Mouse (Mus musculus): ENCODE results near the gene Map7d2.

Gene Map7d2

DNA sequence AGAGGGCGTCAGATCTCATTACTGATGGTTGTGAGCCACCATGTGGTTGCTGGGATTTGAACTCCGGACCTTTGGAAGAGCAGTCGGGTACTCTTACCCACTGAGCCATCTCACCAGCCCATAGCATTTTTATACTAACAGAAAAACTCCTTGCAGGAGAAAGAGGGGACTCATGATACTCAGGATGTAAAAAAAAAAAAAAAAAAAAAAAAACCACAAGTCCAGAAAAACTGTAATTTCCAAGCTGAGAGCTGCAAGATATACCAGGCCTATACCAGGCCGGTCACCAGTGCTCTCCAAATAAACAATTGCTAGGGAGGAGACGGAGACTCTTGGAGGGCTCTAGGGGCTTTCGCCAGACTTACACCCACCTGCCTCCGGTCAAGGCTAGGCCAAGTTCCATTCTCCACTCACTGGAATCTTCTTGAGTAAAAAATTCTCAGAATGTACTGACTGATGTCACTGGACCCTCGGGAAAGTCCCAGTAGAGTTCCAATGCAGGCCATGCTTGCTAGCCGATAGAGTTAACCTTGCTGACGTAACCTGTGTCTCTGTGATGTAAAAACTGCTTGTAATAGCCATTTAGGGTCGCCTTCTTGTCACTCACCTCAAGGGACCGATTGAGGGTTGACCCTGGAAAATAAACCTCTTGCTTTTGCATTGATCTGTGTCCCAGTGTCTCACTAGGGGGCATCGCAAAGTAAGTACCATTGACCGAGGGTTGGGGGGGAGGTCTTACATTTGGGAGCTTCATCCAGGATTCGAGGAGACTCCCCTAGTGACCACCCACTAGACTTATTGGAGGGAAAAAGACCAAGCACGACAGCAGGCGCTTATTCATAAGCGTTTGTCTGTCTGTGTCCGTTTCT lies 95.7 kb downstream of the Map7d2 start:
- no peak for DNase-seq (ENCODE audit: low spot score)

DNA sequence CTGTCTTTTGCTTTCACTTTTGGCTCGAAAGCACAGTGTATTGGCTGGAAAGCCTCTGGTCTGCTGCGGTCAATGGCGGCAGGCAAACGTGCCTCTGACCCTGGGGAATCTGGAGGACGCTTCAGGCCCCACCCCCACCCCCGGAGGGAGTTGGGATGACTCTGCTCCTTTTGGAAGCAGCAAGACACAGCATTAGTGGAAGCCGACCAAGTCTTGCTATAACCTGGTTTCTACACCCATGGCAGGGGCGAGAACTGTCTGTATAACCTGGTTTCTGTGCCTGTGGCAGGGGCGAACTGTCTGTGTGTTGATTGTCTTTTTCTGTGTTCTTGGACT lies 96.3 kb downstream of the Map7d2 start:
- no peak for DNase-seq (ENCODE audit: low spot score)

DNA sequence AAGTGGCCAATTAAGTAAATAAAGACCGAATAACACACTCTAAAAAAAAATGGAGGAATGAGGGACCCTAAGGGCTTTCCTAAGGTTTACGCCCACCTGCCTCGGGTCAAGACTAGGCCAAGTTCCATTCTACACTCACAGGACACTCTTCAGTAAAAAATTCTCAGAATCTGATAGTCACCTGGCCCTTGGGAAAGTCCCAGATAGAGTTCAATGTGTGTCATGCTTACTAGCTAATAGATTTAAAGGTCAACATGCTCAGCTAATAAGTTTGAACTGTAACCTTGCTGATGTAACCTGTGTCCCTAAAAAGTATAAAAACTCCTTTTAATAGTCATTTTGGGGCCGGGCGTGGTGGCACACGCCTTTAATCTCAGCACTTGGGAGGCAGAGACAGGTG lies 101.2 kb downstream of the Map7d2 start:
- no peak for DNase-seq (ENCODE audit: low spot score)

GRCm38 (mm10) chrX:159521780-159522179 lies 107.4 kb downstream of the Map7d2 start:
- DNase-seq (ENCODE audit: low spot score): no peak

- DNase-seq (ENCODE audit: low spot score): no peak
Measured at GRCm38 (mm10) chrX:159522651-159523050, 108.3 kb downstream of the Map7d2 start.

- DNase-seq (ENCODE audit: low spot score): no peak
Measured at GRCm38 (mm10) chrX:159526388-159526787, 112.0 kb downstream of the Map7d2 start, which contains the start of gene Bclaf3. TSS of gene Bclaf3 (plus strand) at chrX:159526688.

- peak; percentile 93 for DNase-seq (ENCODE audit: low spot score)
Measured at GRCm38 (mm10) chrX:159532427-159532810, 118.0 kb downstream of the Map7d2 start.

DNA sequence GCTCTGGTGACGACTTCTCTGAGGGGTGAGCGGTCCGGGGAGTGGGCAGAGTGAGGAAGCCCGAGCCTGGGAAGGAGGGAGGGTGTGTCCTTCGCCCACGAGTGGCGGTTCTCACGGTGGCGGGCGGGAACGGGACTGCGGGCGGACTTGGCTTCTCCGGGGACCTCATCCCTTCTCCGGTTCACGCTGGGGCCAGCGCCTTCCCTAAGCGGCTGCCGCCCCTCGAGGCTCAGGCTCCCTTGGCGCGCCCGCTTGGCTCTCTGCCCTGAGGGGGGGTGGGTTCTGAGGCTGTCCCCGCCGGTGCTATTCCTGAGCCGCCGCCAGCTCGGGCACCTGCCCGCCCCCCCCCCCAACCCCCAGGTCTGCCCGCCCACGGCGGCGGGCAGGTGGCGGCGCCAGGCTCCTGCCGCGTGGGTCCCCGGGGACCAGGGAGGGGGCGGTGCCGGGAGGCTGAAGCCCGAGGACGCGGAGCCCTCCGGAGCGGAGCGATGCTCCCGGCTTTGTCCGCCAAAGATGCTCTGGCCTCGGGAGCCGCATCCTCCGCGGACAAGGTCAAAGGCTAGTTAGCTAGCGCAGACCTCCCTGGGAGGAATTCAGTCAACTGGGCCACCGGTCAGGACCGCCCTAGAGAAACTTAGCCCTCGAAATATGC lies 118.6 kb downstream of the Map7d2 start:
- DNase-seq (ENCODE audit: low spot score): no peak

- no peak for DNase-seq (ENCODE audit: low spot score)
Measured at GRCm38 (mm10) chrX:159541936-159542335, 127.6 kb downstream of the Map7d2 start.

DNA sequence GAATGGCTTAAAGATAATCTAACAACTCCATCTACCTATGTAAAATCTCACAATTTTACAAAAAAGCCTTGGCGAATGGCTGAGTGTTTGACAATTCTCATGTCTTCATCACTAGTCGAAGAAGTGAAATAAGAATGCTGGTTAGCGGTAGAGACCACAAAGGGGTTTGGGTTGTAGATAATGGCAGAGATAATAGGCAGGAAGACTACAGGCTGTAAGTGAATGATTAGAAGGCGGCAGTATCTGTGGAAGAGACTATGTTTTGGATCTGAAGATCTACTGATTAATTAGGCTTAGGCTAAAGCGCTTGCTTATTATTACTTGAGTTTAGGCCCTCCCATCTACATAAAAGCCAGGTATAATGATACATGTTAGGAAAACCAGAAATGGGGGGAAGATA lies 132.7 kb downstream of the Map7d2 start:
- no peak for DNase-seq (ENCODE audit: low spot score)
